Mouse (Mus musculus) sigmoid colon, adult 10 weeks (tissue): Measurements from ENCODE around the gene Gm13278. TPM values are rescaled to one million over a fixed set of nuclear protein-coding genes. Genes with fewer than 3 reads are reported as not detected.

Experiments
- polyA plus RNA-seq: library from polyadenylated mRNA; stranded (reverse); fragments of 350-450 nt; fragmentation: Illumina TruSeq; extraction: RNeasy Lipid Tissue Mini Kit (QIAGEN cat#74804); gene quantifications from one replicate; pipeline ENCODE4 v1.2.3, GENCODE M21; 2014; ENCODE audit warnings: low read depth, low replicate concordance

The Gm13278 gene
- polyA plus RNA-seq: not detected

GRCm38 (mm10) chr4:88791250-88791649 lies at the start of gene Gm13278:
Gene Gm13278 (plus strand): TSS chr4:88791550.

DNA sequence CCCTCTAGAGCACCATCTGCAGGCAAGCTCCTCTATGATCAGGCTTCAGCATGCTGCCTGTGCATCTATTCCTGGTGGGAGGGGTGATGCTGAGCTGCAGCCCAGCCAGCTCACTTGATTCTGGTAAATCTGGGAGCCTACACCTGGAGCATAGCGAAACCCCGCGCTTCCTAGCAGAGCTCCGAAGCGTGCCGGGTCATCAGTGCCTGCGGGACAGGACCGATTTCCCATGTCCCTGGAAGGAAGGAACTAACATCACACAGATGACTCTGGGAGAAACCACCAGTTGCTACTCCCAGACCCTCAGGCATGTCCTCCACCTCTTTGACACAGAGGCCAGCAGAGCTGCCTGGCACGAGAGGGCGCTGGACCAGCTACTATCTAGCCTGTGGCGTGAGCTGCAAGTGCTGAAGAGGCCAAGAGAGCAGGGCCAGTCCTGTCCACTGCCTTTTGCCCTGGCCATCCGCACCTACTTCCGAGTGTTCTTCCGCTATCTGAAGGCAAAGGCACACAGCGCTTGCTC lies 36.5 kb upstream of the Gm13278 start, which contains the start of gene Gm13271:
Gene Gm13271, plus strand, starts transcription at position 51 of the 523 bp plus-strand sequence.

DNA sequence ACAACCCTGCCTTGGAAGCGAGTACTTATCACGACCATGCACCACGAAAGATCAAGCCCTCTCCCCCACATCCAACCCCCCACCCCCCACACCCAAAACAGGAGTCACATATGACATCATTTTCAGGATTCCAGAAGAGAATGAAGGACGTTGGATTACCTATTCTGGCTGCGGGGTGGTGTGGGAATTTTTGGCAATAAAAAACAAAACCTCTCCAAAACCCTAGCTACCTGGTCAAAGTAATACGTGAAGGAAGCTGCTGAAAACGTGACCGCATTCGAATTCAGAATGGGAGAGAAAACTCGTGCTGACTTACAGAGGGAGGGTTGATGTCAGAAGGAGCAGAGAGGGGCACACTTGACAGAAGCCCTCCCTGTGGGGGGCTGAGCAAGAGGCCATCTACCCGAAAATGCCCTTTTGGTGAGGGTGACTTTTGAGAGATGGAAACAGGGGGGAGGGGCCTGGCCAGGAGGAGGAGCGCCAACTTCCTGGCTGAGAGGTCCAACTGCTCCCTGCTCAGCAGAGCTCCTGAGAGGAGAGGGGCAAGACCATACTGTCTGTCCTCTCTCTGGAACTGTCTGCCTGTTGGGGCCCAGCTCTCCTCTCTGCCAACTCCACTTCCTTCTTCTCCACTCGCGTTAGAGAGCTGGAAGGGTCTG lies 31.6 kb upstream of the Gm13278 start, which contains the start of gene Gm13283:
Gene Gm13283, plus strand, starts transcription at position 510 of the 659 bp plus-strand sequence.

DNA sequence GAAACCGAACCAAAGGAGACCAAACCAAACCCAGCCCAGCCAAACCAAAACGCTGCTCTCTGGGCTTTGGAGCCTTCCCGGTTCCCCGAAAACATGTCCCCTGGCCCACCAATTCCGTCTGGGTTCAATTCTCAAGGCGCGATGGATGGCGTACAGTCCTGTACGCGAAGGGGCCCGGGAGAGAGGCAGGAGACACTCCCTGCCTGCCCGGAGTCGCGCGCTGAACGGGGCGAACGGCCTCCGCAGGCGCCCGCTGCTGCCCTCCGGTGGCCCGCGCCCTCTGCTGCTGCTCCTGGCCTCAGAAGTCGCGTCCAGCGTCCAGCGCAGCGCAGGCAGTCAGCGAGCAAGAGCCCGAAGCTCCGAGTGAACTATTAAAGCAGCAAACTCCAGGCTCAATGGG lies 17.8 kb upstream of the Gm13278 start, which contains the start of gene Gm13290:
Gene Gm13290, plus strand, starts transcription at position 301 of the 400 bp plus-strand sequence.

DNA sequence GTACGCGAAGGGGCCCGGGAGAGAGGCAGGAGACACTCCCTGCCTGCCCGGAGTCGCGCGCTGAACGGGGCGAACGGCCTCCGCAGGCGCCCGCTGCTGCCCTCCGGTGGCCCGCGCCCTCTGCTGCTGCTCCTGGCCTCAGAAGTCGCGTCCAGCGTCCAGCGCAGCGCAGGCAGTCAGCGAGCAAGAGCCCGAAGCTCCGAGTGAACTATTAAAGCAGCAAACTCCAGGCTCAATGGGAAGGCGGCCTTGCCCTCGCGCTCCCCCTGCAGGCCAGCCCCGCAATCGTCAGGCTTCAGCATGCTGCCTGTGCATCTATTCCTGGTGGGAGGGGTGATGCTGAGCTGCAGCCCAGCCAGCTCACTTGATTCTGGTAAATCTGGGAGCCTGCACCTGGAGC lies 14.7 kb upstream of the Gm13278 start, which contains the start of gene Gm13289:
Gene Gm13289, plus strand, starts transcription at position 301 of the 400 bp plus-strand sequence.

GRCm38 (mm10) chr4:88779550-88779949 lies 11.8 kb upstream of the Gm13278 start, which contains the start of gene Gm13272:
Gene Gm13272 (plus strand): TSS chr4:88779850.

GRCm38 (mm10) chr4:88781831-88782230 lies 9.5 kb upstream of the Gm13278 start, which contains the start of gene Ifnz:
Gene Ifnz (plus strand): TSS chr4:88782131.

DNA sequence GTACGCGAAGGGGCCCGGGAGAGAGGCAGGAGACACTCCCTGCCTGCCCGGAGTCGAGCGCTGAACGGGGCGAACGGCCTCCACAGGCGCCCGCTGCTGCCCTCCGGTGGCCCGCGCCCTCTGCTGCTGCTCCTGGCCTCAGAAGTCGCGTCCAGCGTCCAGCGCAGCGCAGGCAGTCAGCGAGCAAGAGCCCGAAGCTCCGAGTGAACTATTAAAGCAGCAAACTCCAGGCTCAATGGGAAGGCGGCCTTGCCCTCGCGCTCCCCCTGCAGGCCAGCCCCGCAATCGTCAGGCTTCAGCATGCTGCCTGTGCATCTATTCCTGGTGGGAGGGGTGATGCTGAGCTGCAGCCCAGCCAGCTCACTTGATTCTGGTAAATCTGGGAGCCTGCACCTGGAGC lies 5.9 kb upstream of the Gm13278 start, which contains the start of gene Gm13276:
Gene Gm13276, plus strand, starts transcription at position 301 of the 400 bp plus-strand sequence.

DNA sequence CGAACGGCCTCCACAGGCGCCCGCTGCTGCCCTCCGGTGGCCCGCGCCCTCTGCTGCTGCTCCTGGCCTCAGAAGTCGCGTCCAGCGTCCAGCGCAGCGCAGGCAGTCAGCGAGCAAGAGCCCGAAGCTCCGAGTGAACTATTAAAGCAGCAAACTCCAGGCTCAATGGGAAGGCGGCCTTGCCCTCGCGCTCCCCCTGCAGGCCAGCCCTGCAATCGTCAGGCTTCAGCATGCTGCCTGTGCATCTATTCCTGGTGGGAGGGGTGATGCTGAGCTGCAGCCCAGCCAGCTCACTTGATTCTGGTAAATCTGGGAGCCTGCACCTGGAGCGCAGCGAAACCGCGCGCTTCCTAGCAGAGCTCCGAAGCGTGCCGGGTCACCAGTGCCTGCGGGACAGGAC lies 2.9 kb upstream of the Gm13278 start, which contains the start of gene Gm13277:
Gene Gm13277, plus strand, starts transcription at position 231 of the 400 bp plus-strand sequence.

DNA sequence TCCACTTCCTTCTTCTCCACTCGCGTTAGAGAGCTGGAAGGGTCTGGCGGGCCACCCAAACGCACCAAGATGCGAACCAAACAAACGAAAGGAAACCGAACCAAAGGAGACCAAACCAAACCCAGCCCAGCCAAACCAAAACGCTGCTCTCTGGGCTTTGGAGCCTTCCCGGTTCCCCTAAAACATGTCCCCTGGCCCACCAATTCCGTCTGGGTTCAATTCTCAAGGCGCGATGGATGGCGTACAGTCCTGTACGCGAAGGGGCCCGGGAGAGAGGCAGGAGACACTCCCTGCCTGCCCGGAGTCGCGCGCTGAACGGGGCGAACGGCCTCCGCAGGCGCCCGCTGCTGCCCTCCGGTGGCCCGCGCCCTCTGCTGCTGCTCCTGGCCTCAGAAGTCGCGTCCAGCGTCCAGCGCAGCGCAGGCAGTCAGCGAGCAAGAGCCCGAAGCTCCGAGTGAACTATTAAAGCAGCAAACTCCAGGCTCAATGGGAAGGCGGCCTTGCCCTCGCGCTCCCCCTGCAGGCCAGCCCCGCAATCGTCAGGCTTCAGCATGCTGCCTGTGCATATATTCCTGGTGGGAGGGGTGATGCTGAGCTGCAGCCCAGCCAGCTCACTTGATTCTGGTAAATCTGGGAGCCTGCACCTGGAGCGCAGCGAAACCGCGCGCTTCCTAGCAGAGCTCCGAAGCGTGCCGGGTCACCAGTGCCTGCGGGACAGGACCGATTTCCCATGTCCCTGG lies 2.8 kb downstream of the Gm13278 start, which contains the start of gene Gm13275:
Gene Gm13275, plus strand, starts transcription at position 552 of the 740 bp plus-strand sequence.

GRCm38 (mm10) chr4:88797097-88797496 lies 5.7 kb downstream of the Gm13278 start, which contains the start of gene Gm13279:
Gene Gm13279 (plus strand): TSS chr4:88797397.

DNA sequence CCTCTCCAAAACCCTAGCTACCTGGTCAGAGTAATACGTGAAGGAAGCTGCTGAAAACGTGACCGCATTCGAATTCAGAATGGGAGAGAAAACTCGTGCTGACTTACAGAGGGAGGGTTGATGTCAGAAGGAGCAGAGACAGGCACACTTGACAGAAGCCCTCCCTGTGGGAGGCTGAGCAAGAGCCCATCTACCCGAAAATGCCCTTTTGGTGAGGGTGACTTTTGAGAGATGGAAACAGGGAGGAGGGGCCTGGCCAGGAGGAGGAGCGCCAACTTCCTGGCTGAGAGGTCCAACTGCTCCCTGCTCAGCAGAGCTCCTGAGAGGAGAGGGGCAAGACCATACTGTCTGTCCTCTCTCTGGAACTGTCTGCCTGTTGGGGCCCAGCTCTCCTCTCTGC lies 8.0 kb downstream of the Gm13278 start, which contains the start of gene Gm13285:
Gene Gm13285, plus strand, starts transcription at position 301 of the 400 bp plus-strand sequence.

DNA sequence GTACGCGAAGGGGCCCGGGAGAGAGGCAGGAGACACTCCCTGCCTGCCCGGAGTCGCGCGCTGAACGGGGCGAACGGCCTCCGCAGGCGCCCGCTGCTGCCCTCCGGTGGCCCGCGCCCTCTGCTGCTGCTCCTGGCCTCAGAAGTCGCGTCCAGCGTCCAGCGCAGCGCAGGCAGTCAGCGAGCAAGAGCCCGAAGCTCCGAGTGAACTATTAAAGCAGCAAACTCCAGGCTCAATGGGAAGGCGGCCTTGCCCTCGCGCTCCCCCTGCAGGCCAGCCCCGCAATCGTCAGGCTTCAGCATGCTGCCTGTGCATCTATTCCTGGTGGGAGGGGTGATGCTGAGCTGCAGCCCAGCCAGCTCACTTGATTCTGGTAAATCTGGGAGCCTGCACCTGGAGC lies 11.6 kb downstream of the Gm13278 start, which contains the start of gene Gm13287:
Gene Gm13287, plus strand, starts transcription at position 301 of the 400 bp plus-strand sequence.

GRCm38 (mm10) chr4:88805231-88805630 lies 13.9 kb downstream of the Gm13278 start, which contains the start of gene Gm13288:
Gene Gm13288 (plus strand): TSS chr4:88805531.

GRCm38 (mm10) chr4:88815928-88816327 lies 24.6 kb downstream of the Gm13278 start, which contains the start of gene Ifna7:
Gene Ifna7 (plus strand): TSS chr4:88816228.

GRCm38 (mm10) chr4:88819659-88820058 lies 28.3 kb downstream of the Gm13278 start, which contains the start of gene Ifna11:
Gene Ifna11 (plus strand): TSS chr4:88819959.

DNA sequence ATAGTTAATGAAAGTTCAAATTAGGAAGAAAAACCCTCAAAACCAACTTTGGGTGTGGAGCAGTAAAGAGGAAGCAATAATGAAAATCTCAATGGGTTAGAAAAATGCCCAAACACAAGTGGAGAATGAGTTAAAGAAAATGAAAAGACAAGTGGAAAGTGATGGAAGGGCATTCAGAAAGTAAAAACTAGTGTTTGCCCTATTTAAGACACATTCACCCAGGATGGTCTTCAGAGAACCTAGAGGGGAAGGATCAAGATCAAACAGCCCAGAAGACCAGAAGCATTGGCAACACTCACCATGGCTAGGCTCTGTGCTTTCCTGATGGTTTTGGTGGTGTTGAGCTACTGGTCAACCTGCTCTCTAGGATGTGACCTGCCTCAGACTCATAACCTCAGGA lies 35.8 kb downstream of the Gm13278 start, which contains the start of gene Ifna6:
Gene Ifna6, plus strand, starts transcription at position 301 of the 400 bp plus-strand sequence.

DNA sequence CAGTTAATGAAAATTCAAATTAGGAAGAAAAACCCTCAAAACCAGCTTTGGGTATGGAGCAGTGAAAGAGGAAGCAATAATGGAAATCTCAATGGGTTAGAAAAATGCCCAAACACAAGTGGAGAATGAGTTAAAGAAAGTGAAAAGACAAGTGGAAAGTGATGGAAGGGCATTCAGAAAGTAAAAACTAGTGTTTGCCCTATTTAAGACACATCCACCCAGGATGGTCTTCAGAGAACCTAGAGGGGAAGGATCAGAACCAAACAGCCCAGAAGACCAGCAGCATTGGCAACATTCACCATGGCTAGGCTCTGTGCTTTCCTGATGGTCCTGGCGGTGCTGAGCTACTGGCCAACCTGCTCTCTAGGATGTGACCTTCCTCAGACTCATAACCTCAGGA lies 43.9 kb downstream of the Gm13278 start, which contains the start of gene Ifna5:
Gene Ifna5, plus strand, starts transcription at position 301 of the 400 bp plus-strand sequence.

DNA sequence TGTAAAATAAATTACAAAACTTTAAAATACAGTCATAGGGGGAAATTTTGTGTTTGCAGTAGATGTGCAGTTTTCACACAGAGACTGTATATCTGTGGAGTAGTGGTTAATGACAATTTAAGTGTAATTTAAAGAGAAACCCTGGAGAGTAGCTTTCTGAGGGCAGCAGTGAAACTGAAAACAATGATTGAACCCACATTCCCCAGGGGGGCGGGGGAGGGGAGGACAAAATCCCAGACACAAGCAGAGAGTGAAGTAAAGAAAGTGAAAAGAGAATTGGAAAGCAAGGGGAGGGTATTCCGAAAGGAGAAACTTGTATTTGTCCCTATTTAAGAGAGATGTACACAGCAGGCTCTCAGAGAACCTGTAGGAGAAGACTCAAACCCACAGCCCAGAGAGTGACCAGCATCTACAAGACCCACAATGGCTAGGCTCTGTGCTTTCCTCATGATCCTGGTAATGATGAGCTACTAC lies 50.1 kb downstream of the Gm13278 start, which contains the start of gene Ifna4:
Gene Ifna4, plus strand, starts transcription at position 424 of the 474 bp plus-strand sequence.

